Mouse (Mus musculus) C2C12 (cell line): ENCODE data around the gene Atp6v1f. TPM values are rescaled to one million over a fixed set of nuclear protein-coding genes. Genes with fewer than 3 reads are reported as not detected.

Experiments
- H3K27me3 ChIP-seq: one replicate; pipeline ENCODE4 v1.6.1; 2011; ENCODE audit not compliant: control insufficient read depth, insufficient read depth, insufficient read length
- H3K36me3 ChIP-seq: one replicate; pipeline ENCODE4 v1.6.1; 2011; ENCODE audit not compliant: control insufficient read depth, insufficient read depth
- H3K4me3 ChIP-seq: one replicate; pipeline ENCODE4 v1.5.1; 2011; ENCODE audit warnings: mild to moderate bottlenecking, control low read depth; ENCODE audit not compliant: poor library complexity, insufficient read depth, severe bottlenecking
- H3K79me2 ChIP-seq: one replicate; pipeline ENCODE4 v1.6.1; 2011; ENCODE audit not compliant: control insufficient read depth, insufficient read depth
- H3K79me3 ChIP-seq: one replicate; pipeline ENCODE4 v1.6.1; 2011; ENCODE audit warnings: low read depth, control low read depth
- H3ac ChIP-seq: one replicate; pipeline ENCODE3; 2011; ENCODE audit warnings: low read depth; ENCODE audit not compliant: control insufficient read depth, insufficient read length
- CEBPB ChIP-seq: IDR thresholded peaks from one replicate; pipeline ENCODE4 v1.6.1; 2011; ENCODE audit warnings: low read depth, mild to moderate bottlenecking, control low read depth, moderate library complexity
- CTCF ChIP-seq: IDR thresholded peaks from one replicate; pipeline ENCODE4 v1.5.1; 2011; ENCODE audit not compliant: control insufficient read depth, insufficient read depth, insufficient read length
- FOSL1 ChIP-seq: IDR thresholded peaks from one replicate; pipeline ENCODE4 v1.8.0; 2011; ENCODE audit warnings: mild to moderate bottlenecking, low read length; ENCODE audit not compliant: poor library complexity, insufficient read depth, severe bottlenecking
- MAX ChIP-seq: IDR thresholded peaks from one replicate; pipeline ENCODE4 v1.6.1; 2011; ENCODE audit warnings: mild to moderate bottlenecking, control low read depth
- MYOD1 ChIP-seq: IDR thresholded peaks from one replicate; pipeline ENCODE4 v1.6.1; 2011; ENCODE audit warnings: low read depth; ENCODE audit not compliant: control insufficient read depth, insufficient read length
- MYOG ChIP-seq: IDR thresholded peaks from one replicate; pipeline ENCODE4 v1.6.1; 2011; ENCODE audit not compliant: control insufficient read depth, insufficient read length; ENCODE audit errors: extremely low read depth
- USF1 ChIP-seq: IDR thresholded peaks from one replicate; pipeline ENCODE4 v1.6.1; 2011; ENCODE audit warnings: low read depth, mild to moderate bottlenecking, control low read depth, moderate library complexity
- polyA plus RNA-seq: library from polyadenylated mRNA; unstranded; fragments of >200 nt; fragmentation: generic; extraction: Trizol; gene quantifications from one replicate; pipeline ENCODE4 v1.2.1, GENCODE M21; 2012; ENCODE audit warnings: missing spikeins

Gene Atp6v1f
- polyA plus RNA-seq, 1 experiment, result 210 TPM

GRCm38 (mm10) chr6:29430681-29431420 is 36.7 kb upstream of the Atp6v1f start:
- H3K36me3 ChIP-seq, result no peaks in the 10 kb centered on the region
- no peak overlapping the region for H3K4me3 ChIP-seq
- TF ChIP-seq FOSL1, result peak; percentile 51
- TF ChIP-seq MAX, result peak; percentile 69
- no peak for TF ChIP-seq MYOG
- peaks cover 22% of the 10 kb centered on the region for H3K79me3 ChIP-seq
- peaks cover 28% of the 10 kb centered on the region for H3K79me2 ChIP-seq
- no peaks in the 10 kb centered on the region for H3K27me3 ChIP-seq
- peak overlapping the region; percentile 10 for H3ac ChIP-seq

- Histone ChIP-seq H3K79me3 (peaks cover 22% of the 10 kb centered on the region), H3K27me3 (no peaks in the 10 kb centered on the region), H3K36me3 (no peaks in the 10 kb centered on the region), H3K4me3 (no peak overlapping the region), H3K79me2 (peaks cover 32% of the 10 kb centered on the region), H3ac (peak overlapping the region; percentile 28)
- TF ChIP-seq MYOG, result no peak
- TF ChIP-seq MAX, result no peak
- no peak for TF ChIP-seq MYOD1
- TF ChIP-seq FOSL1, result no peak
- no peak for TF ChIP-seq USF1
- TF ChIP-seq CTCF, result no peak
- no peak for TF ChIP-seq CEBPB
Measured at GRCm38 (mm10) chr6:29431473-29431872, 36.0 kb upstream of the Atp6v1f start.

- Histone ChIP-seq H3K36me3 (peaks cover 2% of the 10 kb centered on the region), H3ac (no peak overlapping the region), H3K79me2 (peaks cover 37% of the 10 kb centered on the region), H3K79me3 (peaks cover 22% of the 10 kb centered on the region), H3K4me3 (no peak overlapping the region), H3K27me3 (no peaks in the 10 kb centered on the region)
- TF ChIP-seq MYOD1, result no peak
- no peak for TF ChIP-seq USF1
- TF ChIP-seq CEBPB, result no peak
- no peak for TF ChIP-seq MAX
- no peak for TF ChIP-seq FOSL1
- TF ChIP-seq MYOG, result no peak
- no peak for TF ChIP-seq CTCF
Measured at GRCm38 (mm10) chr6:29432156-29432555, 35.4 kb upstream of the Atp6v1f start.

- Histone ChIP-seq H3K36me3 (peaks cover 7% of the 10 kb centered on the region), H3K4me3 (peak overlapping the region; percentile 64), H3K79me2 (peaks cover 42% of the 10 kb centered on the region), H3K27me3 (no peaks in the 10 kb centered on the region), H3ac (no peak overlapping the region), H3K79me3 (peaks cover 22% of the 10 kb centered on the region)
- TF ChIP-seq CTCF, result no peak
- TF ChIP-seq MYOD1, result no peak
- TF ChIP-seq MYOG, result no peak
- no peak for TF ChIP-seq FOSL1
- no peak for TF ChIP-seq USF1
- no peak for TF ChIP-seq CEBPB
- TF ChIP-seq MAX, result no peak
Measured at GRCm38 (mm10) chr6:29432676-29433037, 34.9 kb upstream of the Atp6v1f start.

GRCm38 (mm10) chr6:29433038-29433803 is 34.3 kb upstream of the Atp6v1f start, which contains the start of gene Flnc:
Flnc (plus strand) TSS chr6:29433256.
- Histone ChIP-seq H3K27me3 (no peaks in the 10 kb centered on the region), H3K4me3 (peak within 1 kb of the TSS; percentile 64), H3K79me2 (peaks cover 47% of the 10 kb centered on the region), H3K36me3 (peaks cover 11% of the 10 kb centered on the region), H3ac (peak within 1 kb of the TSS; percentile 77), H3K79me3 (peaks cover 22% of the 10 kb centered on the region)
- no peak for TF ChIP-seq MAX
- no peak for TF ChIP-seq MYOG
- TF ChIP-seq USF1, result no peak
- no peak for TF ChIP-seq CEBPB
- TF ChIP-seq MYOD1, result no peak
- no peak for TF ChIP-seq CTCF
- TF ChIP-seq FOSL1, result no peak
